Mouse (Mus musculus) mouse embryonic stem cell (cell line): Measurements from ENCODE around the gene Ncln.

Experiments
- in situ Hi-C, 2 experiments: fragments of 300-500 bp; cut with MboI; formaldehyde crosslinking; loops; 1 replicate in 1 of 2; 3 replicates in 1 of 2; pipeline ENCODE4 v1.14.3; 2019 to 2020; ENCODE audit warnings: low sequenced_read_pairs in 2 of 2, low pct_unique_long_range_greater_than_20kb in 1 of 2, mixed read lengths in 1 of 2; ENCODE audit not compliant: unreplicated experiment in 1 of 2

Ncln gene

DNA sequence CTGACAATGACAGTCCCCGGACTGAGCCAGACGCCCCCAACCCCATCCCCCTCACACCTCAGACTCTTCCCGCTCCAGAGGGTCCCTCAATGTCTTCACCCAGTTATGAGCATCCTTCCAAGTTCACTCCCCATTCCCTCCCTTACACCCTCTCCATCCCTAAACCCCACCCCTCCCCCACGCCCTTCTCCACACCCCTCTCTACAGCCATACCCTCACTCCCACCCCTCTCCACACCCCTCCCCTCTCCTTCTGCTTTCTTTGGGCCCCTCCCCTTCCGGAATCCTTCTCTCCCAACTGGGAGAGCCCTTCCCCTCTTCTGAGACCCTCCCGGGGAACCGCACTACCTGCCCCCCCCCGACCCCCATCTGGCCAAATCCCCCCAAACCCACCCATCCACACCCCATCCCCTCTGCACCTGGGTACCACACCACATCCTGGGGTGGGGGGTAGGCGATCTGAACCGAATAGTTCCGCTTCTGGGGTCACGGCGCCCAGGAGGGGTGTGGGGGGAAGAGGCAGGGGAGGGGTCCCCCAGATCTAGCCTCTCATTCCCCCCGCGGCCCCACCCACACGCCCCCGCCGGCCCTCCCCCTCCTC, 23.7 kb downstream of the Ncln start:
- in situ Hi-C loops = no loop called here

DNA sequence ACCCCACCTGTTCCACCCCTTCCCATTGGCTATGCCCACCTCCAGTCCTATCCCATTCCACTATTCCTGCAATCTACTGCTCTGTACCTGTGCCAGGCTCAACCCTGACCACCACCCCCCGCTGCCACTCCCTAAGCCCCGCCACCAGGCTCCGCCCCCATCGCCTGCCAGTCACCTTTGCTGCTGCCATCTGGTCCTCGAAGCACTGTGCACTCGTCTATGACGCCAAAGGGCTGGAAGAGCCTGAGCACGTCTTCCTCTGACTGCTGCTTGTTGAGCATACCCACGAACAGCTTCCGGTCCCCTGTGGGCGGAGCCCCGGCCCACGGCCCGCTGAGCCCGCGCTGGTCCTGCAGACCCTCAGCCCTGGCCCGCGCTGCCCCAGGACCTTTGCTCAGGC, 25.7 kb downstream of the Ncln start:
- in situ Hi-C loops = no loop called here

DNA sequence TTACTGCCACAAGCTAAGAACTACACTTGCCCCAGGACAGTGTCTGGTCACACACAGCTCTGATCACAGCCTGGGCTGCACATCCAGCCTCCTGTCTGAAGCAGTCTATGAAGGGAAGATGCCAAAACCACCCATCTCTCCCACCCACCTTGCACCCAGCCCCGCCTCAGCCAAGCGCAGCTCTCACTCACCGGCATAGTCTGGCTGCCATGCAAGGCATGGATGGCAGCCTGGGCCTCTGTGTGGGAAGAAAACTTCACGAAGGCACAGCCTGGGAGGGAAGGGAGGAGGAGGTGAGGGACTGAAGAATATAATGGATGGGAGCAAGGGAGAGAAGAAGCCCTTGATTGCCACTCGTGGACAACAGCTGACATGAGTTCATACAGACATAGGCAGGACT, 26.9 kb downstream of the Ncln start:
- in situ Hi-C loops = no loop called here

DNA sequence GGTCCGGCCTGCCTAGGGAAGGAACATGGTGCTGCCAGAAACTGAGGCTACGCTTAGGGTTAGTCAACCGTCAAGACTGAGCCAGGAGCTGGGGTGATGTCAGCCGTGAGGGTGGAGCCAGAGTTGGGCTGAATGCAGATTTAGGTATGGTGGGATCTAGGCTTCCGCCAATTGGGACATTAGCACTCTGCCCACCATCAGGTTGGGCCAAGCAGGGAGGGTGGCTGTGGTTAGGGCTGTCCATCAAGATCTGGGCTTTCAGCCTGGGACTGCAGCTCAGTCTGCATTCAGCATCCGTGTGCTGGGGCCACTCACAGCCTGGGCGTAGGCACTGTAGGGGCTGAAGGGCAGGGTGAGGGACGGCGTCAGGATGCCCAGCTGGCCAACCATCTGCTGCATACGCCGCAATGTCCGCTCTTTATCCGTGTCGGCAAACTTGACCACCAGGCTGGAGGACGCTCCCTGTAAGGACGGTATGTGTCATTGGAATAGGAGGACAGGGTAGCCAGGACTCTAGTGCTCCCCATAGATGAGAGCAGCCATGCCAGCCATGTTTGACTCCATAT, 28.4 kb downstream of the Ncln start:
- in situ Hi-C loops = no loop called here

DNA sequence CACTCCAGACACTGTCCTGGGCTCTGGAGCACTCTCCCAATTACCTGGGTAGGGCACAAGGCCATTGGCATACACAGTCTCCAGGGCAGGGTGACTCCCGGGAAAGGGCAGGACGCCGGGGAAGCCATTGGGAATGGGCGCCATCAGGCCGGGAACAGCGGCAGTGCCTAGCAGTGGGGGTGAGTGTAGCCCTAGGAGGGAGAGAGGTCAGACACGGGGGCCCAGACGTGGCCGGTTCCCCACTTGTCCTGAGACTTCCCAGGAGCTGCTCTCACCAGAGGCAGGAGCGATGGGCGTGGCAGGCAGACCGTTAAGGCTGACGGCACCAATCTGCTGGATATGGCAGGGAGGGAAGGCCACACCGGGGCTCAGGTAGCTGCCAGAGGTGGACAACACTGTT, 29.3 kb downstream of the Ncln start:
- in situ Hi-C loops = no loop called here

DNA sequence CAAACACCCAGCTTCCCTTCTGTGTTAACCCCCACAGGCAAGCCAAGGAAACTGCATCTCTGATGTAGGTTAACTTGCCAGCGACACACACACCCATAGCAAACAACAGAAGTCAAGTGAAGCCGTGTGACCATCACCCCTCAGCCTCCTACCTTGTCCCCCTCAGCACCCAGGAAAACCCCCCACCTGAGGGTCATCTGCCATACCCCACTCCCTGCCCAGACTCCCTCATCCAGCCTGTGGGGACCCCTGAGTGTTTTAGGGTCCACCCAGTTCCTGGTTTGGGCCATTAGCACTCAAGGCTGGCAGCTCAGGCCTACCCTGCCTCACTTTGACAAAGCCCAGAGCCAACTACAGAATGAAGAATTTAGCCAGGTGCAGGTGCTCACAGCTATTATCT, 30.1 kb downstream of the Ncln start:
- in situ Hi-C loops = no loop called here

DNA sequence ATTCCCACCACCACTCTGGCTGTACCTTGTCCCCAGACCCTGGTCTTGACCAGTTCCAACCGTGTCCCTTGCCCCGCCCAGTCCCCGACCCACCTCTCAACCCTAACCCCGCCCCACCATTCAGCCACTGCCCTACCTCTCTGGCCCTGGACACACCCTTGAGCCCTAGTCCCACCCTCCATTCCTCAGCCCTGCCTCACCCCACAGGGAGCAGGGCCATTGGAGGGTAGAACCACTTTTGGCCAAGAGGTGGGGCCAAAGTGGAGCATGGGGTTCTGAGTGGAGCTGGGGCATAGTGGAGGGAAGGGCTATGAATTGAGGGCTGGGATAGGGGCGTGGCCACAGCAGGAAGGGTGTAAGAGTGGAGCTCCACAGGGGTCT, 30.9 kb downstream of the Ncln start:
- in situ Hi-C loops = no loop called here

DNA sequence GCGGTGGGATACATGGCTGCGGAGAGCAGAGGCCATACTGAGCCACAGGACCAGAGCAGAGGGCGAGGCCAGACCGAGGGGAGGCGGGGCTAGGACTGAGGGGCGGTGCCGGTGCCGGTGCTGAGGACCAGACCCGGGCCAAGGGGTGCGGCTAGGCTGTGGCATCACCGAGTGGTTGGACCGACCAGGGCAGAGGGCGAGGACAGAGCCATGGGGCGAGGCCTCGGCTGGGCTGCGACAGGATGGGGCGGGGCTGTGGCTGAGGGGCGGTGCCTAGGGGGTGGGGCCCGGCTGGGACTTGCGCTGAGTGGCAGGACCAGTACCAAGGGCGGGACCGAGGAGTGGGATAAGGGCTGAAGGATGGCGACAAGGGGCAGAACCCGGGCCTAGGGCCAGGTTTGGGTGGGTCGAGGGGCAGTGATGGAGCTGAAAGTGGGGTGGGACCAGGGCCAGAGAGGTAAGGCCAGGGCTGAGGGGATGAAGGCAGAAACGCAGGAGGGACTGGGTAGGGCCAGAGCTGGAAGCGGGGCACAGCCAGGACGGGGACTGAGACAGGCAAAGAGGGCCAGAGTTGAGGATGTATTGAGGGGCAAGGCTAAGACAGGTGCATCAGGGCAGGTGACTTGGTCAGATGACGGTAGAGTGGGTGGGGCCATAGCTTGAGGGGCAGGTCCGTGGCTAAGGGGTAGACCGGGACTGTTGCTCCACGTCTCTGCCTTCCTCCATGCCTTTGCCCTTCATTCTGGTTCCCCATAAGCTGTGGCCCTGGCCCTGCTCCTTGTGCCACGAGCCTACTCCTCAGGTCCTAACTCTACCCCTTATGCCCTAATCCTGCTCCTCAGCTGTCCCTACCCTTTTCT, 31.6 kb downstream of the Ncln start:
- in situ Hi-C loops = no loop called here

DNA sequence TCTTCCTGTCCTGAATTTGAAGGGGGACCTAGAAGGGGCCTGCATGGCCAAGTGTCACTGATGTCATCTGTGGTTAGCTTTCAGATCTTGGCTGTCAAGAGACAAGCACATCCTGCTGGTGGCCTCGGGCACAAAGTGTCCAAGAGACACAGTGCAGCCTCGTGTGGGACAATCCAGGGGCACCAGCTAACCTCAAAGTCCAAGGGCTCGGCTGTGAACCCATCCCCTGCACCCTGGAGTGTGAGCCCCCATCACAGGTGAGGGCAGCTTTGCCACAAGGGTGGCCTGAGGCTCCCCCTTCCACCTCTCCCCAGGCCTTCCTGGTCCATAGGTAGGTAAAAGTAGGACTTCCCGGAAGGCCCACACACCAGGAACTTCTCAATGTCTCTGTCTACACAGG, 32.7 kb downstream of the Ncln start:
- in situ Hi-C loops = no loop called here

DNA sequence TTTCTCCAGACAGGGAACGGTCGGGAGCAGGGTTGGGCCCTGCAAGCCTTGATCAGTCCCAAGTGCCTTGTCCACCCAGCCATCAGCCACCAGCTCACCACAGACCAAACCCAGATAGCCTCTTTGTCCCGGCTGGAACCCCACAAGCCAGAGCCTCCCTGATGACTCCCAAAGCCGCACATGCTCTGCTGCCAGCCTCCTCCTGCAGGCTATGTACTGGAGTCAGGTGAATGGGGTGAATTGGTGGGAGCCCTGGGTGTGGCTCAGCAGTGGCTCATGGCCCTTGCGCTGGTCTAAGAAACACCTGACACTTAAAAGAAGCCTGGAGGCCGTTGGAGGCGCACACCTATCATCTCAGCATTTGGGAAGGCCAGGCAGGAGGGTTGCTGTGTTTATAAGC, 33.3 kb downstream of the Ncln start:
- in situ Hi-C loops = no loop called here

DNA sequence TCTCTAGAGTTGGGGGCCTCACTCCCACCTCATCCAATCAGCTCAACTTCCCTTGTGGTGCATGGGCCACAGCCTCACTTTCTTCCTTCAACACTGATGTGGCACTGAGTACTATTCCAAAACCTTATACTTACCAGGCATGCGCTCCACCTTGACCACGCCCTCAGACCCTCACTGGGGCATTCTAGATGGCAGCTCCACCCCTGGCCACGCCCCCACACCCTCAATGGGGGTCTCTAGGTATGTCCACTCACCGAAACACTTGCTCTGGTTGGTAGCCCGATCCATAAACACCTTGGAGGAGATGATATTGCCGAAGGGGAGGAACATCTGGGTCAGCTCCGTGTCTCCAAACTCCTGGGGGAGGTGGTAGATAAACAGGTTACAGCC, 33.8 kb downstream of the Ncln start:
- in situ Hi-C loops = no loop called here

DNA sequence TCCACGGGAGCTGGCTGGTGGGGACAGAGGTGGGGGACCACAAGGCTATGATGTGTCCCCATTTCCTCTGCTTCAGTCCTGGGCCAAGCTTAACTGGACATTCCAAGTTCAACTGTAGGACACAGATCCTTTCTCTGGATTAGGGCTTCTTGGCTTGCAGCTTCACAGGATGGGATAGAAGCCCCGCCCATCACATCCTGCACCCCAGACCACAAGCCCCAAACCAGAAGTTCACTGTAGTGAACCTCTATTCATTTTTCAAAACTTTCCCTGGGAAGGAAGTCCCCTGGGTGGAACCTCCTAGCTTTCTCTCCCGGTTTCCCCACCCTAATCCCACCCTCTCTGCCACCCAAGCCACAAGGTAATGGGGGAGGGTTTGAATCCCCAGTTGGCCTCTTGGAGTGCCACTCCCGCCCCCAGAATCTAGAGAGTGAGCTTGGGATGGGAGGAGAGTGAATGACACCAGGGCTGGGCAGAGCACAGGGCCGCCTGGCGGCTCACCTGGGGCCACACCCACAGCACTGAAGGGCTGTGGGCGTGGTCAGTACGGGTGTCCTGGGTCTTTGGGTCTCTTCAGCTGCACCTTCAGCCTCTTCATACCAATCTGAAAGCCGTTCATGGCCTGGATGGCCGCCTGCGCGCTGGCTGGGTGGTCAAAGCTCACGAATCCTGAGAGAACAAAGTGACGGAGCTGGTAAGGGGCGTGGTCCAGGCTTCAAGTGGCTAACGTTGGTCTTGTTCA, 34.3 kb downstream of the Ncln start:
- in situ Hi-C loops = no loop called here

DNA sequence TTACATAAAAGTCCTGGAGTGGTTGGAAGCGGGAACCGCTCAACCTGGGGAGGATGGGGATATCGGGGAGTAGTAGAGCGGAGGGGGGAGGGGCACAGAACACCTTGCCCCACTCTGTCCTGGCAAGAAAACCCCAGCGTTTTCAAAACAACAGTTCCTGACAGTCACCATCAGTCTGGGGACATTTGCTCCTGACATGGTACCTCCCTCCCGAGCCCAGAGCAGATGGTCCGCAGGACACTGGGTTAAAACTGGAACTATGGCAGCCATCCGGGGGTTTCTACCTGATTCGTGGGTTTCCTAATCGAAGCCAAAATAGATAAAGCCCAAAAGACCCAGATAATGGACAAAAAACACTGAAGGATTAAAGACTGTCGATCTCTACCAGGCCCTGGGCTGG, 35.2 kb downstream of the Ncln start:
- in situ Hi-C loops = no loop called here

DNA sequence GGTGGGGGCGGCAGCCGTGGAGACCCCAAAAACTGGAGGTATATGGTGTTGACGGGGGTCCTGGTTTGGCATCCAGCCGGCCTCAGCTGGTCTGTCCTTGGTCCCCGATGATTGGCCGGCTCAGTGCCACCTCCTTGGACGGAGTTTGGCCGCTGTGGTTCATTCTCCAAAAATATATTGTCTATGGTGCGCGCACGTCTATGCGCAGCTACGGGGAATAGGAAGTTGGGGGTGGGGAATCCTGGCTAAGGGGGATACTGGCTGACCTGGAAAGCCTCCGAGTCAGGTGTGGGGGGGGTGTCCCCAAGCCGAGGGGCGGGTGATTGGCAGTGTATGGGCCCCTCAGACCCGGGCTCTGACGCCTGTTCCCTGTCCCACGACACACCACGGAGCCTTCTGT, 35.7 kb downstream of the Ncln start:
- in situ Hi-C loops = no loop called here

DNA sequence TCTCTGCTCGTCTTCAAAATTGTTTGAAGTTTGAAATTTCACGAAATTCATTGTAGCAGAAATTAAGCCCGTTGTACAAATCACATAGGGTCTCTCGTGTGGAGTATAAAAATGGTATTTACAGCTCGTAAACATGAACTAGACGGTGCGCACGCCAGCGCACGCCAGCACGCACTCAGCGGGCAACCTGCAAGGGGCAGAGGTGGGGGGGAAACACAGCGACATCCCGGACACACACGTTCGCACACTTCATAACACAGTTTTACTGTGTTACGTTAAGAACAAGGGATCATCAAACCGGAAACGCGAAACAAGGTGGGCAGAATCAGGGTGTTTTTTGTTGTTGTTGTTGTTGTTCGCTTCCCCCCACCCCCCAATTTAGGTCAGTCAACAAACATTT, 36.8 kb downstream of the Ncln start:
- in situ Hi-C loops = loop anchor here in 1 of 2 experiments (5.0 kb wide), 1 partner anchor 252 kb away; no protein-coding TSS in a partner anchor

DNA sequence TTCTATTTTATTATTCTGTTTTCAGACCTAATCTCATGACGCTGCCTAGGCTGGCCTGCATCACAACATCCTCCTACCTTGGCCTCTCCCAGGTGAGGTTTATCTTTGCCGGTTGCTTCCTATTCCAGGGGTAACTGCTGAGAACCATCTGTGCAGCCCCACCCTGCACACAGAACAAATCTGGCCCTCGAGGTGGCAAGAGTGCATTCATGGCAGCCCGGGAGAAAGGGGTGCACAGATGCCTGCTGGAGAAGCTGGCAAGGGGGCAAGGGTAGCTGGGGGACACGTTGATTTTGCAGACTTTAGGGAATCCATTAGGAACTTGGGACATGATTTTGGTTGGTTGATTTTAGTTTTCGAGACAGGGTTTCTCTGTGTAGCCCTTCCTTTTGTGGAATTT, 37.9 kb downstream of the Ncln start:
- in situ Hi-C loops = loop anchor here in 1 of 2 experiments (5.0 kb wide), 1 partner anchor 251 kb away; no protein-coding TSS in a partner anchor

DNA sequence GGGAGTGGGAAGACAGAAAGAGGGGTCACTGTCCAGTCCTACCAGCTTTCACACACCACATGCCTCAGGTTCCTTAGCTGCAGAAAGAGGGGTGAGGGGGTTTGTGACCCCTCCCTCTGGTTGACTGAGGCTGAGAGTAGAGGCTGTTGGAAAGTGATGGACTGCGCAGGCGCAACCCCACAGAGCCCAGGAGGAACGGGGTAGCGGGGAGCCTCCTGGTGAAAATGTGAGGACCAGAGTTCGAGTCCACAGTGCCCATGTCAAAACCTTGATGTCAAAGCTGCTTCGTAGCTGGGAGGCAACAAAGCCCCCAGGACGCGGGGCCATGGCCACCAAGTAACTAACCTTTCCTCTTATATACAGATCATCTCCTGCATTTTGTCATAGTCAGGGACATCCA, 38.6 kb downstream of the Ncln start:
- in situ Hi-C loops = loop anchor here in 1 of 2 experiments (5.0 kb wide), 1 partner anchor 250 kb away; no protein-coding TSS in a partner anchor

DNA sequence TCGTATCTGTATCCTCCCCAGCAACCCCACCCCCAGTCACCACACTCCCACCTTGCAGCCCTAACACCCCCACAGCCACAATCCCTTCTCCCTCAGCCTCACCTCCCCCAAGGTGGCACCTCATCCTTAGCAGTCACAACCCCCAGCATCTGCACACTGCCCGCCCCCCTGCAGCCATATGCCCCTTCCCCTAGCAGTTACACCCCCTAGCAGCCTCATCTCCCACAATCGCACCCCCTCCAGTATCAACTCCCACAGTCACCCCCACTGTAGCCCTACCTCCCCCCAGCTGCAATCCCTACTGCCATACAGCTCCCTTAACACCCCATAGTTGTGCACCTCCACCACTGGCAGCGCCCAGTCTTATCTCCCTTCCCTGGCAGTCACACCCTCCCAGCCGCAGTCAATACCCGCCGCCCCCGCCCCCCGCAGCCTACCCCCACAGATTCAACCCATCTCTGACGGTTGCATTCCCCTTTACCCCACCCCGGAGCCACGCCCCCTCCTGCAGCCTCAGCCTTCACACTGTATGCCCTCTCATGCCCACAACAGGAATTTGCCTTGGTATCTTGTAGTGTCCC, 39.1 kb downstream of the Ncln start:
- in situ Hi-C loops = loop anchor here in 1 of 2 experiments (5.0 kb wide), 1 partner anchor 250 kb away; no protein-coding TSS in a partner anchor
